Mouse (Mus musculus) neural tube, embryonic 15.5 days (tissue): ENCODE data around the gene Arl16. TPM values are rescaled to one million over a fixed set of nuclear protein-coding genes. Genes with fewer than 3 reads are reported as not detected.

ENCODE experiments used
- ATAC-seq: fragments of 200-750 bp; cut with Nextera tagmentation; 2 replicates; pipeline ENCODE4 v1.8.0; 2017; ENCODE audit warnings: mild to moderate bottlenecking, moderate TSS enrichment, moderate library complexity; ENCODE audit not compliant: low FRiP score
- H3K27ac ChIP-seq: fragments of 300-500 bp; sonication (generic); replicated peaks from 2 replicates; pipeline ENCODE4 v1.5.1; 2015; ENCODE audit warnings: mild to moderate bottlenecking, inconsistent platforms
- H3K27me3 ChIP-seq: fragments of 300-500 bp; sonication (generic); replicated peaks from 2 replicates; pipeline ENCODE4 v1.6.1; 2015; ENCODE audit warnings: inconsistent platforms
- H3K36me3 ChIP-seq: fragments of 300-500 bp; sonication (generic); 2 replicates; pipeline ENCODE4 v1.6.1; 2015; ENCODE audit warnings: inconsistent platforms
- H3K4me1 ChIP-seq: fragments of 300-500 bp; sonication (generic); 2 replicates; pipeline ENCODE4 v1.6.1; 2015; ENCODE audit warnings: inconsistent platforms
- H3K4me2 ChIP-seq: fragments of 300-500 bp; sonication (generic); 2 replicates; pipeline ENCODE4 v1.6.1; 2015; ENCODE audit warnings: inconsistent platforms, mild to moderate bottlenecking, moderate library complexity
- H3K4me3 ChIP-seq: fragments of 300-500 bp; sonication (generic); replicated peaks from 2 replicates; pipeline ENCODE4 v1.5.1; 2015; ENCODE audit warnings: mild to moderate bottlenecking, inconsistent platforms
- H3K9ac ChIP-seq: fragments of 300-500 bp; sonication (generic); replicated peaks from 2 replicates; pipeline ENCODE4 v1.6.1; 2015; ENCODE audit warnings: mild to moderate bottlenecking, inconsistent platforms
- H3K9me3 ChIP-seq: fragments of 300-500 bp; sonication (generic); replicated peaks from 2 replicates; pipeline ENCODE4 v1.6.1; 2016; ENCODE audit warnings: inconsistent platforms
- WGBS: fragments of 180-500 bp; shearing (Covaris S2); methylation state at CpG from one replicate; pipeline ENCODE4 v1.1.7; 2015; ENCODE audit warnings: mixed read lengths; 5-methylcytosine and 5-hydroxymethylcytosine counted together
- polyA plus RNA-seq: library from polyadenylated mRNA; unstranded; fragments of >200 nt; fragmentation: Nextera tagmentation; extraction: Ambion mirVana; gene quantifications from 2 replicates; pipeline ENCODE4 v1.2.1, GENCODE M21; 2015

Arl16 gene
- polyA plus RNA-seq, 1 experiment from 2014 or later = 76.7 TPM

DNA sequence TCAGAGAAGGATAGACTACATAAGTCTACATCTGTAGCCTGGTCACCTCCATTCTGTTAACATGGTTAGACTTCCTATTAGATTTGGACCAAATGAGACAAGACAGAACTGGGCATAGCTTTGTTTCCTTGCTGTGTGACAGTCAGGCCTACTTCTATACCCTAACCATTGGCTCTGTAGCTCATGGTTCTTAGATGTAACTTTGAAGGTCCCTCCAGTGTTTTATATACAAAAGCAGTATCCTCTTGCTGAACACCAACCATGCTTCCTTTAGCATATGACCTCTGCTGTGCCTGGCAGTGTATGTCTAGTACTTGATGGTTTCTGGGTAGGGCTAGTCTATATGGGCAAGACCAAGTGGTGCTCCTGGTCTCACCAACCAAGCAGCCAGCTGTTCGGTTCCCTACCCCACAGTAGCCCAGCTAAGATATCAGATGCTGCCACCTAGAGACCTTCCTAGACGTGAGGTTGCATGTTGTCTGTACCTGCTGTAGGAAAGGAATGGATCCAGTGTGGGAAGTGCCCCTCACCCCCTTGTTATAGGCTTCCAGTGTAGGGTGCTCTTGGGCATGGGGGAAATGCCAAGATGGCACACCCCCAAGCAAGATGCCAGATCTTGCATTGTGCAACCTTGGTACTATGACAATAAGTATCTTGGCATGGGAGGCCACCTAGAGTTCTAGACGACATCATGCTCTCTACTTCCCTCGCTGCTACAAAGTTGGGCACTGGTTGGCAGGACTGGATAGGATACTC is 23.1 kb upstream of the Arl16 start:
- H3K27ac ChIP-seq = peak overlapping the region; percentile 83
- H3K27me3 ChIP-seq = no peaks in the 10 kb centered on the region
- no peak overlapping the region for H3K9ac ChIP-seq
- 36% methylated on average over 4 of the region's 4 CpGs for WGBS
- no peaks in the 10 kb centered on the region for H3K9me3 ChIP-seq
- no peak for ATAC-seq
- peak overlapping the region; percentile 99; the same call in 1 of the 2 replicates for H3K4me2 ChIP-seq
- peaks cover 40% of the 10 kb centered on the region for H3K36me3 ChIP-seq
- peaks cover 49% of the 10 kb centered on the region for H3K4me1 ChIP-seq
- H3K4me3 ChIP-seq = 0 out of 2 replicates have a peak overlapping the region, but pooled peaks have one; percentile 99

DNA sequence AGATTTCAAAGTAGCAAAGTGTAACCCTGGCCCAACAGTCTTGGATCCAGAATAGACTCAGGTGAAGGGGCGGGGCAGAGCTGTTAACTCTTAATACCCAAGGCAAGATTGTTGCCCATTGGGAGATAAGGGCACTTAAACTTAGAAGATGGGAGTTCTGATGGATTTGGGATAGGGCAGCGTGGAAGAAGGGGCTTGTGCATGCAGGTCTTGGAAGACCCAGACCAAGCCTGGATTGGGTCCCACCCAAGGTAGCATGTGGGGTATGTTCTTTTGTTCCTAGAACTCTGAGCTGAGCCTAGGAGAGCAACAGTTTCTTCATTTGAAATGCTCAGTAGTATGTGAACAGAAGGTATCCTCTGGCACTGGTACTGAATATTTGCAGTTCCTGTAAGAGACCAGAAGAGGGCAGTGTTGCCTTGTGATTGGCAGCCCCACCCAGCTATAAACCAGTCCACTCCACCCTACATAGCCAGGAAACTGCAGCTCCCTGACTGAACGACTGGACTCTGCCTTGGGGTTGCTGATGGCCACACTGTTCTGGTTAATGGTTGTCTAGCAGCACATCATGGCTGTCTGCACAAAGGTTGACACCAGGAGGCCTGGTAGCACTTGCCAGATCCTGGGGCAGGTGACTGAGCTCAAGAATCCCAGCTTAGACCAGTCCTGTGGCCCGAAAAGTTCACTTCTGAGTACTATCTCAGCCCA is 21.8 kb upstream of the Arl16 start:
- no peak for ATAC-seq
- peaks cover 54% of the 10 kb centered on the region for H3K4me1 ChIP-seq

GRCm38 (mm10) chr11:120488516-120488915 is 21.1 kb upstream of the Arl16 start:
- Histone ChIP-seq H3K9ac (no peak overlapping the region), H3K4me1 (peaks cover 54% of the 10 kb centered on the region)
- WGBS = 79% methylated on average over 4 of the region's 4 CpGs

More for the DNA sequence above, 21.8 kb upstream of the Arl16 start:
- Histone ChIP-seq H3K27ac (peak overlapping the region; percentile 63), H3K36me3 (peaks cover 29% of the 10 kb centered on the region), H3K27me3 (no peaks in the 10 kb centered on the region), H3K4me2 (no peak overlapping the region), H3K9me3 (no peaks in the 10 kb centered on the region), H3K4me3 (no peak overlapping the region), H3K9ac (no peak overlapping the region)
- 65% methylated on average over 4 of the region's 4 CpGs for WGBS

DNA sequence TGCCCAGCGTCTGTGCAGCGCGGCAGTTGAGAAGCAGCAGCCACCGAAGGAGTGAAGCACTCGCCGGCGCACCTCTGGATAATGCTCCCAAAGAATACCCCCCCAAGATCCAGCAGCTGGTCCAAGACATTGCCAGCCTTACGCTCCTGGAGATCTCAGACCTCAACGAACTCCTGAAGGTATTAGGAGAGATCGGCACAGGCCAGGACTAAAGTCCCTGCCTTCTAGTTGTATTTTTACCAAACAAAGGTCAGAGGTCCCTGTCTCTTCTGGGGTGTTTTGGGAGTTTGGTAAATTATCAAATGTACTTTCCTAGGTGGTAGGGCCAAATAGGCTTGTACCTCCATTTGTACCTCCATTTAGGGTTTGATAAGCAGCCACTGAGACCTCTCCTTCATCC is 17.8 kb upstream of the Arl16 start:
- H3K4me3 ChIP-seq = peak overlapping the region; percentile 95
- H3K9me3 ChIP-seq = no peaks in the 10 kb centered on the region
- no peak for ATAC-seq
- peak overlapping the region; percentile 79 for H3K4me2 ChIP-seq
- H3K36me3 ChIP-seq = peaks cover 61% of the 10 kb centered on the region
- 11% methylated on average over 10 of the region's 10 CpGs for WGBS
- H3K4me1 ChIP-seq = peaks cover 26% of the 10 kb centered on the region
- H3K27ac ChIP-seq = peak overlapping the region; percentile 91; the same call in 1 of the 2 replicates
- peak overlapping the region; percentile 86 for H3K9ac ChIP-seq
- H3K27me3 ChIP-seq = no peaks in the 10 kb centered on the region

More at GRCm38 (mm10) chr11:120488516-120488915, 21.1 kb upstream of the Arl16 start:
- no peaks in the 10 kb centered on the region for H3K27me3 ChIP-seq
- no peak overlapping the region for H3K4me3 ChIP-seq
- H3K36me3 ChIP-seq = peaks cover 31% of the 10 kb centered on the region
- H3K27ac ChIP-seq = no peak overlapping the region
- H3K4me2 ChIP-seq = no peak overlapping the region
- ATAC-seq = no peak
- H3K9me3 ChIP-seq = no peaks in the 10 kb centered on the region

GRCm38 (mm10) chr11:120484265-120484981 is 17.0 kb upstream of the Arl16 start, which contains the start of gene Mrpl12:
Gene Mrpl12, plus strand, starts transcription at chr11:120484613.
- H3K4me1 ChIP-seq = peaks cover 21% of the 10 kb centered on the region
- WGBS = under 1% methylated on average over 56 of the region's 60 CpGs
- no peaks in the 10 kb centered on the region for H3K27me3 ChIP-seq
- H3K27ac ChIP-seq = peak within 1 kb of the TSS; percentile 91
- peak; percentile 97 for ATAC-seq
- peak within 1 kb of the TSS; percentile 86 for H3K9ac ChIP-seq
- peak within 1 kb of the TSS; percentile 95 for H3K4me3 ChIP-seq
- peaks cover 68% of the 10 kb centered on the region for H3K36me3 ChIP-seq
- no peaks in the 10 kb centered on the region for H3K9me3 ChIP-seq
- H3K4me2 ChIP-seq = peak within 1 kb of the TSS; percentile 79

- H3K36me3 ChIP-seq = peaks cover 69% of the 10 kb centered on the region
- H3K27me3 ChIP-seq = no peaks in the 10 kb centered on the region
- ATAC-seq = no peak
- 89% methylated on average over 7 of the region's 7 CpGs for WGBS
- peak overlapping the region; percentile 91; the same call in 1 of the 2 replicates for H3K27ac ChIP-seq
- H3K9ac ChIP-seq = peak overlapping the region; percentile 86
- peak overlapping the region; percentile 95 for H3K4me3 ChIP-seq
- H3K4me2 ChIP-seq = peak overlapping the region; percentile 79
- peaks cover 20% of the 10 kb centered on the region for H3K4me1 ChIP-seq
- H3K9me3 ChIP-seq = no peaks in the 10 kb centered on the region
Measured at GRCm38 (mm10) chr11:120483448-120483934, 16.1 kb upstream of the Arl16 start.

- no peak overlapping the region for H3K4me2 ChIP-seq
- WGBS = over 99% methylated on average over 6 of the region's 6 CpGs
- peaks cover 76% of the 10 kb centered on the region for H3K36me3 ChIP-seq
Measured at GRCm38 (mm10) chr11:120472052-120472451, 4.6 kb upstream of the Arl16 start.

DNA sequence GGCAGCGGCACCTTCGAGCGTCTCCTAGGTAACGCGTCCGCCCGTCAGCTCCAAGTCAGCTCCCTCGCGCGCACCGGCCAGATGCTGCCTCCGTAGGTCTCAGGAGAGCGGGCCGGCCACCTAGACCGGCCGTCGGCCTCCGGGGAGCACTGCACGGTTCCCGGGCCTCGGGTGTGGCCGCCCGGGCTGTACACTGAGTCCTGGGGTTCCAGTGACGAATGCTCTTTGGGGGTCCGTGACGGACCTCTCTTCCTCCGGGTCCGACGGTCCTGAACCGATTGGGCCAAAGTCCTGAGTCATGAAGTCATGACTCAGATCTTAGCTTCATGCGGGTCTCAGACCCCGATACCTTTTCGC is 307 bp upstream of the Arl16 start:
- Histone ChIP-seq H3K27me3 (no peaks in the 10 kb centered on the region), H3K4me3 (peak overlapping the region; percentile 97), H3K36me3 (peaks cover 60% of the 10 kb centered on the region), H3K9me3 (no peaks in the 10 kb centered on the region), H3K4me1 (peaks cover 33% of the 10 kb centered on the region), H3K27ac (peak overlapping the region; percentile 78), H3K9ac (peak overlapping the region; percentile 96), H3K4me2 (peak overlapping the region; percentile 93)
- no peak; the same call in 1 of the 2 replicates for ATAC-seq
- 1% methylated on average over 33 of the region's 33 CpGs for WGBS

More at GRCm38 (mm10) chr11:120472052-120472451, 4.6 kb upstream of the Arl16 start:
- H3K9me3 ChIP-seq = no peaks in the 10 kb centered on the region
- no peak for ATAC-seq
- no peaks in the 10 kb centered on the region for H3K27me3 ChIP-seq
- peaks cover 18% of the 10 kb centered on the region for H3K4me1 ChIP-seq
- no peak overlapping the region for H3K9ac ChIP-seq
- H3K27ac ChIP-seq = no peak overlapping the region
- H3K4me3 ChIP-seq = no peak overlapping the region

DNA sequence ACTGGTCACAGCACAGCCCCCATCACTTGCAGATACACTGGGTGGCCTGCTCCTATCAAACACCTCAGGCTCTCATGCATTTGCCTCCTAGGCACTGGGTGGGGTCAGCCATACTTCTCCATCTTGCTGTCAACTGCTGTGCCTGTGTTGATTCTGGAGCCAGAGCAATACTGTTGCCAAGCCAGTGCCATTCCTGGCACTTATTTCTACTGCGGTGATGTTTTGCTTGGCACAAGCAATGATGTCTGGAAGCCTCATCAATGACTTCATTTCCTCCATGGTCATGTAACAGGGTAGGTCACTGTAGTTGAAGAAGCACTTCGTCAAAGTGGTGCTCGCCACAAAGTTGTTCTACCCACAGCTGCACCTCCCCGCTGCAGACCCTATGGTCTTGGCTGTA is 1.9 kb downstream of the Arl16 start:
- Histone ChIP-seq H3K4me3 (no peak overlapping the region), H3K27me3 (no peaks in the 10 kb centered on the region), H3K9me3 (no peaks in the 10 kb centered on the region), H3K27ac (no peak overlapping the region), H3K4me1 (peaks cover 38% of the 10 kb centered on the region), H3K4me2 (peak overlapping the region; percentile 93; the same call in 1 of the 2 replicates), H3K9ac (no peak overlapping the region), H3K36me3 (peaks cover 59% of the 10 kb centered on the region)
- no peak for ATAC-seq
- WGBS = 95% methylated on average over 4 of the region's 4 CpGs

- Histone ChIP-seq H3K27me3 (no peaks in the 10 kb centered on the region), H3K9ac (no peak overlapping the region), H3K27ac (no peak overlapping the region), H3K4me1 (peaks cover 41% of the 10 kb centered on the region), H3K36me3 (peaks cover 55% of the 10 kb centered on the region), H3K4me2 (no peak overlapping the region), H3K9me3 (no peaks in the 10 kb centered on the region), H3K4me3 (no peak overlapping the region)
- ATAC-seq = no peak
- WGBS = 94% methylated on average over 5 of the region's 5 CpGs
Measured at GRCm38 (mm10) chr11:120464365-120464764, 3.0 kb downstream of the Arl16 start.

DNA sequence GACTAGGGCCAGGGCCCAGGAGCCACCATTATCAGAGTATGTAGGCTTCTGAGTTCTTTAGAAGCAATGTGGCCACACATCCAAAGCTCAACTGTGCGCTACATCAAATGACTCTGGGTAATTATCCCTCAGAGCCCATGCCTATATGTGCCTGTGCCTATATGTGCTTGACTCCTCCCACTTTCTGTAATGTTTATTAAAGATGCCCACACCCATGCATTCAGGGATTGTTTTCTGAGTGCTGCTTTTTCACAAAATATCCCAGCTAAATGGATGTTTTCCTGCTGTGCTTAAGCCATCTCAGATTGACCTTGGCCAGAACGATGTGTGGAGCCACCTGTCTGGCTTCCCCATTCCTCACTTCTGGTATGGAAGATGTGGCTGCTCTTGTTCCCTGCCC is 3.9 kb downstream of the Arl16 start:
- H3K27me3 ChIP-seq = no peaks in the 10 kb centered on the region
- no peak overlapping the region for H3K4me2 ChIP-seq
- peaks cover 42% of the 10 kb centered on the region for H3K4me1 ChIP-seq
- no peak overlapping the region for H3K27ac ChIP-seq
- H3K4me3 ChIP-seq = no peak overlapping the region
- peaks cover 52% of the 10 kb centered on the region for H3K36me3 ChIP-seq
- no peak overlapping the region for H3K9ac ChIP-seq
- no peaks in the 10 kb centered on the region for H3K9me3 ChIP-seq
- 86% methylated on average over 2 of the region's 2 CpGs for WGBS
- ATAC-seq = no peak
